In genomic region chr15:89883799-89884198, GRCm38 (mm10) we compare ENCODE assay signal across 33 mouse cellular contexts. TPM values are rescaled to one million over a fixed set of nuclear protein-coding genes. Genes with fewer than 3 reads are reported as not detected.
"Had no signal": no experiment of that assay in that cellular context is flagged by ENCODE, and none has a peak within 500 bp of the region (broad histone marks: within the 10 kb centered on the region; RNA-seq: fewer than 3 reads in every experiment).

No protein-coding gene starts in this region.

- H3K9me3 ChIP-seq: heart, embryonic 10.5 days; heart, embryonic 12.5 days; hindbrain, embryonic 13.5 days; hindbrain, embryonic 15.5 days; kidney, embryonic 15.5 days; limb, embryonic 13.5 days; limb, embryonic 15.5 days; liver, embryonic 12.5 days had no signal

- DNase-seq: gastrocnemius, adult 2 months; gastrocnemius, postnatal 10 days; gastrocnemius, postnatal 25 days; heart, adult 18-20 months; heart, postnatal 10 days; kidney, adult 11 months; kidney, adult 2 months; kidney, adult 9 months; kidney, postnatal 14 days; kidney, postnatal 36 days; layer of hippocampus, adult 9-11 months; layer of hippocampus, postnatal 36 days had no signal

- H3K9ac ChIP-seq: heart, embryonic 12.5 days; hindbrain, embryonic 13.5 days; hindbrain, embryonic 15.5 days; kidney, embryonic 15.5 days; limb, embryonic 13.5 days; limb, embryonic 15.5 days; liver, embryonic 12.5 days; liver, embryonic 14.5 days had no signal

- H3K4me2 ChIP-seq: heart, embryonic 12.5 days; hindbrain, embryonic 13.5 days; hindbrain, embryonic 15.5 days; kidney, embryonic 15.5 days; limb, embryonic 13.5 days; limb, embryonic 15.5 days; liver, embryonic 12.5 days had no signal

- H3K27me3 ChIP-seq: heart, embryonic 12.5 days; hindbrain, embryonic 13.5 days; hindbrain, embryonic 15.5 days; kidney, embryonic 15.5 days; limb, embryonic 13.5 days; limb, embryonic 15.5 days; liver, embryonic 12.5 days had no signal

- H3K36me3 ChIP-seq: heart, embryonic 10.5 days; heart, embryonic 12.5 days; hindbrain, embryonic 13.5 days; hindbrain, embryonic 15.5 days; kidney, embryonic 15.5 days; limb, embryonic 13.5 days; limb, embryonic 15.5 days; liver, embryonic 12.5 days had no signal

- H3K4me3 ChIP-seq: gastrocnemius, adult 2 months; heart, embryonic 10.5 days; heart, embryonic 12.5 days; hindbrain, embryonic 13.5 days; hindbrain, embryonic 15.5 days; kidney, embryonic 15.5 days; limb, embryonic 13.5 days; limb, embryonic 15.5 days; liver, embryonic 12.5 days had no signal

- H3K4me1 ChIP-seq: heart, embryonic 10.5 days; heart, embryonic 12.5 days; hindbrain, embryonic 13.5 days; hindbrain, embryonic 15.5 days; kidney, embryonic 15.5 days; limb, embryonic 13.5 days; limb, embryonic 15.5 days; liver, embryonic 12.5 days had no signal

- ATAC-seq: hindbrain, postnatal 0 days; intestine, embryonic 16.5 days; liver, embryonic 12.5 days had no signal

- H3K27ac ChIP-seq: gastrocnemius, adult 2 months; heart, embryonic 10.5 days; hindbrain, embryonic 13.5 days; hindbrain, embryonic 15.5 days; hindbrain, postnatal 0 days; kidney, embryonic 15.5 days; kidney, postnatal 0 days; limb, embryonic 13.5 days; limb, embryonic 15.5 days; liver, embryonic 12.5 days; liver, embryonic 14.5 days had no signal

RNA-seq across cellular contexts. Expression of gene Syt10, which starts 42.1 kb away (rescaled TPM):
- total RNA-seq: gastrocnemius, adult 2 months; gastrocnemius, postnatal 25 days; granulocyte monocyte progenitor cell, adult 5-6 weeks; heart, adult 18-20 months; heart, adult 8-10 months; heart, postnatal 10 days; heart, postnatal 25 days; hematopoietic stem cell, adult 5-6 weeks; liver, adult 2 months had no signal
- polyA plus RNA-seq: heart, embryonic 10.5 days; heart, embryonic 12.5 days; heart, embryonic 16.5 days; kidney, adult 2 months; kidney, embryonic 15.5 days; large intestine, adult 2 months; limb, embryonic 11.5 days; limb, embryonic 13.5 days; liver, adult 2 months; liver, embryonic 12.5 days; liver, embryonic 14.5 days; liver, embryonic 16.5 days had no signal
